Mouse (Mus musculus): Measurements from ENCODE around the gene Il10. TPM values are rescaled to one million over a fixed set of nuclear protein-coding genes. Genes with fewer than 3 reads are reported as not detected.

Il10 gene
- polyA plus RNA-seq, 1 experiment, result 0.09 TPM

DNA sequence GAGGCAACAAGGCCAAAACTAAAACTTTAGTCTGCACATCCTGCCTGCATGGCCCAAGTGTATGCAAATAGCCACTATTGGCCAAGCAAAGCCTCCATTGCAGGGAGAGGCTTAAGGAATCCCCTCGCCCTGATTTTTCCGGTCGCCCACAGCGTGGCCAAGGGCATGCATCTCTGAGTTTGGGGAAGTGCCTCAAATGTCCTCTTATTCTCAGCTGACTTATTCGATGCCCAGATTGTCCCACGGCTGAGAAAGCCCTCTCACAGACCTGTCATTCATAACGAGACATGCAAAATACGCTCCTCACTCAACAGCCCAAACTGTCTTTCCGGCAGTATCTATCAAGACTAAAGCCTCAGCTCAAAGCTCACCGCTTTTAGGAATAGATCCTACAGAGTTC, 27.0 kb downstream of the Il10 start:
- Histone ChIP-seq H3K4me1 (replicated peaks; ENCODE audit: control insufficient read depth, insufficient read depth, low read length) (peaks cover 3% of the 10 kb centered on the region; the same call in 1 of the 2 replicates), H3K27ac (ENCODE audit: control insufficient read depth, insufficient read depth, low read length) (no peak overlapping the region), H3K36me3 (ENCODE audit: control insufficient read depth, insufficient read depth, low read length) (no peaks in the 10 kb centered on the region), H3K27me3 (ENCODE audit: control insufficient read depth, insufficient read depth, low read length) (no peaks in the 10 kb centered on the region), H3K4me3 (ENCODE audit: control insufficient read depth, insufficient read depth, low read length) (no peak overlapping the region)
- TF ChIP-seq CTCF (IDR thresholded peaks at IDR 0.05; ENCODE audit: borderline replicate concordance, control insufficient read depth, extremely low read depth, insufficient read depth, low read length, poor library complexity) (no peak), POLR2A (IDR thresholded peaks at IDR 0.05; ENCODE audit: control insufficient read depth, extremely low read depth, insufficient read depth, low read length, poor library complexity) (no peak)
- DNase-seq, result no peak
- 83% methylated on average over 10 of the region's 10 CpGs for WGBS

DNA sequence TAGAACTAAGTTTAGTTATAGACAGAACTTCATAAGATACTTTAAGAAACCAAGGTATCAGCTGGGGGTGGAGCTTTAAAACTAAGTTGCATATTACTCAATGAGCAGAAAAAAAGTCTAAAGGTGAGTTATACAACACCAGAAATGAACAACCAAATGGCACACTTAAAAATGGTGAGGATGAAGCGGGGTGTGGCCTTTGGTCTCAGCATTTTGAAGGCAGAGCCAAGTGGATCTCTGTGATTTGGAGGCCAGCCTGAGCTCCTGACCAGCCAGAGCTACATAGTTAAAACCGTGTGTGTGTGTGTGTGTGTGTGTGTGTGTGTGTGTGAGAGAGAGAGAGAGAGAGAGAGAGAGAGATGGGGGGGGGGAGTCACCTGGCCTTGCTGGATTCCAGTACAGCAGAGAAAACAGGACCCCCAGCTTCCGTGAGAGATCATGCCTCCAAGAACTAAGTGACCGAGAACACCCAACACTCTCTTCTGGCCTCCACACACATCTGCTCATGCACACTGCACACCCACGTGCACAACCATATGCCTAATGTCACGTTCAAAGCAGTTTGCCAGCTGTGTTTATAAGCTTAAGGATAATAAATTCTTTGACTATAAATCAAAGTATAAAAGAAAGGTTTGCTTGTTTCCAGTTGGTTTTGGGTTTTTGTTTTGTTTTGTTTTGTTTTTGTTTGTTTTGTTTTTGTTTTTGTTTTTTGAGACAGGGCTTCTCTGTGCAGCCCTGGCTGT, 28.6 kb downstream of the Il10 start:
- no peaks in the 10 kb centered on the region for H3K36me3 ChIP-seq (ENCODE audit: control insufficient read depth, insufficient read depth, low read length)
- H3K27ac ChIP-seq (ENCODE audit: control insufficient read depth, insufficient read depth, low read length), result no peak overlapping the region
- WGBS, result 86% methylated on average over 6 of the region's 6 CpGs
- no peak overlapping the region for H3K4me3 ChIP-seq (ENCODE audit: control insufficient read depth, insufficient read depth, low read length)
- H3K27me3 ChIP-seq (ENCODE audit: control insufficient read depth, insufficient read depth, low read length), result no peaks in the 10 kb centered on the region
- TF ChIP-seq CTCF (IDR thresholded peaks at IDR 0.05; ENCODE audit: borderline replicate concordance, control insufficient read depth, extremely low read depth, insufficient read depth, low read length, poor library complexity), result no peak
- no peak for TF ChIP-seq POLR2A (IDR thresholded peaks at IDR 0.05; ENCODE audit: control insufficient read depth, extremely low read depth, insufficient read depth, low read length, poor library complexity)
- no peak for DNase-seq
- peaks cover 3% of the 10 kb centered on the region; the same call in 1 of the 2 replicates for H3K4me1 ChIP-seq (replicated peaks; ENCODE audit: control insufficient read depth, insufficient read depth, low read length)

DNA sequence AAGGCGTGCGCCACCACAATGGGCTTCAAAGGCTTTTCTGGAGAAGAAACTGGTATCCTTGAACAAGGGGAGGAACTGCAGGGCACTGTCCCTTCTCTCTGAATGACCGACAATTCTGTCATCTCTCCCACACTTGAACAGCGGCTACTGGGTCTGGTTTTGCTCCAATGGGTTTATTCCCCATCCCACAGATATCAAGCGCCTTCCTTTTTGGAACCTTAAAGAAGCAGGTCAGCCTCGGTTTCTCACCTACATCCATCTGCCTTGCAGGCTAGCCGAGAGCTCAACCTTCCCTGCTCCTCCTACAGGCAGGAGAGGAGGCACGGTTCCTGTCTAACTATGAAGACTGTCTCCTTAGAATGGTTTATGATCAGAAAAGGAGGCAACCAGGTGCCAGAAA, 29.3 kb downstream of the Il10 start:
- TF ChIP-seq CTCF (IDR thresholded peaks at IDR 0.05; ENCODE audit: borderline replicate concordance, control insufficient read depth, extremely low read depth, insufficient read depth, low read length, poor library complexity), result no peak
- TF ChIP-seq POLR2A (IDR thresholded peaks at IDR 0.05; ENCODE audit: control insufficient read depth, extremely low read depth, insufficient read depth, low read length, poor library complexity), result no peak
- no peak for DNase-seq
- WGBS, result 76% methylated on average over 8 of the region's 8 CpGs
- Histone ChIP-seq H3K36me3 (ENCODE audit: control insufficient read depth, insufficient read depth, low read length) (no peaks in the 10 kb centered on the region), H3K27me3 (ENCODE audit: control insufficient read depth, insufficient read depth, low read length) (no peaks in the 10 kb centered on the region), H3K27ac (ENCODE audit: control insufficient read depth, insufficient read depth, low read length) (no peak overlapping the region), H3K4me1 (replicated peaks; ENCODE audit: control insufficient read depth, insufficient read depth, low read length) (peaks cover 3% of the 10 kb centered on the region; the same call in 1 of the 2 replicates), H3K4me3 (ENCODE audit: control insufficient read depth, insufficient read depth, low read length) (no peak overlapping the region)

DNA sequence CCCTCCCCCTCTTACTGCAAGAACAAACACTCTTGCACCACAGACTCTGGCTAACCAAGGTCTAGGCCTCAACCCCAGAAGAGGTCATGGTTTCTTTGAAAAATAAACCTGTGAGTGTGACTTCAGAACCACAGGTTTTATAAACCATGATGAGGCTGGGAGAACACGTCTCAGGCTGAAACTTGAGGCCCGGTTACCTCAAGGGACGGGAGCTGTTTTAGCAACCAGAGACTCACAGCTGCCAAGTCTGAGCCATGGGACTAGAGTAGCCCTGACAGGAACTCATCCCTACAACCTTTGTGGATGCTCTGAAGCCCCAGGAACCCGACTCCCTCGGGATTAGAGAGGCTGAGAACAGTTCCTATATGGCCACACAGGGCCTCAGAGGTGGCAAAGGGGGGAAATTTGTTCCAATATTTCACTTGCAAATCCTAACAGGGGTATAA, 29.7 kb downstream of the Il10 start:
- WGBS, result 29% methylated on average over 5 of the region's 5 CpGs
- Histone ChIP-seq H3K4me3 (ENCODE audit: control insufficient read depth, insufficient read depth, low read length) (no peak overlapping the region), H3K27ac (ENCODE audit: control insufficient read depth, insufficient read depth, low read length) (no peak overlapping the region), H3K4me1 (replicated peaks; ENCODE audit: control insufficient read depth, insufficient read depth, low read length) (peaks cover 3% of the 10 kb centered on the region; the same call in 1 of the 2 replicates), H3K27me3 (ENCODE audit: control insufficient read depth, insufficient read depth, low read length) (no peaks in the 10 kb centered on the region), H3K36me3 (ENCODE audit: control insufficient read depth, insufficient read depth, low read length) (no peaks in the 10 kb centered on the region)
- no peak for DNase-seq
- TF ChIP-seq POLR2A (IDR thresholded peaks at IDR 0.05; ENCODE audit: control insufficient read depth, extremely low read depth, insufficient read depth, low read length, poor library complexity) (no peak), CTCF (IDR thresholded peaks at IDR 0.05; ENCODE audit: borderline replicate concordance, control insufficient read depth, extremely low read depth, insufficient read depth, low read length, poor library complexity) (no peak)

DNA sequence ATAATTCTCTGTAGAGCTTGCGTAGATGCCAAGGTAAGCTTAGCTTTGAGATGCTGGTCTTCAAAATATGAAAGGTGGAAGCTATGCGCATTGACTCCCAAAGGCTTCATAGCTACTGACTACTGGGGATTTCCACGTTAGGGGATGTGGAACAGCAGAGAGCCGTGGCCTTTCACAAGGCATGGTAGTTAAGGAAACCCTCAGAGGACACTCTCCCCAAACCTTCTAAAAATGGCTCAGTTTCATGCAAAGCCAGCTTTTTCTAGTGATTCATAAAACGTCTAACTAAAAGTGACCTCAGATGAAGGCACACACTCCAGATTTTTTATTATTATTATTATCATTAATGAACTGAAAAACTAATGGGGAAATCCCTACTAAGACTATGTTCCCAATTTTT, 30.4 kb downstream of the Il10 start:
- 92% methylated on average over 5 of the region's 5 CpGs for WGBS
- Histone ChIP-seq H3K4me3 (ENCODE audit: control insufficient read depth, insufficient read depth, low read length) (no peak overlapping the region), H3K27me3 (ENCODE audit: control insufficient read depth, insufficient read depth, low read length) (no peaks in the 10 kb centered on the region), H3K27ac (ENCODE audit: control insufficient read depth, insufficient read depth, low read length) (no peak overlapping the region), H3K36me3 (ENCODE audit: control insufficient read depth, insufficient read depth, low read length) (peaks cover 1% of the 10 kb centered on the region; the same call in 1 of the 2 replicates), H3K4me1 (replicated peaks; ENCODE audit: control insufficient read depth, insufficient read depth, low read length) (peaks cover 3% of the 10 kb centered on the region; the same call in 1 of the 2 replicates)
- no peak for TF ChIP-seq CTCF (IDR thresholded peaks at IDR 0.05; ENCODE audit: borderline replicate concordance, control insufficient read depth, extremely low read depth, insufficient read depth, low read length, poor library complexity)
- TF ChIP-seq POLR2A (IDR thresholded peaks at IDR 0.05; ENCODE audit: control insufficient read depth, extremely low read depth, insufficient read depth, low read length, poor library complexity), result no peak
- DNase-seq, result no peak

DNA sequence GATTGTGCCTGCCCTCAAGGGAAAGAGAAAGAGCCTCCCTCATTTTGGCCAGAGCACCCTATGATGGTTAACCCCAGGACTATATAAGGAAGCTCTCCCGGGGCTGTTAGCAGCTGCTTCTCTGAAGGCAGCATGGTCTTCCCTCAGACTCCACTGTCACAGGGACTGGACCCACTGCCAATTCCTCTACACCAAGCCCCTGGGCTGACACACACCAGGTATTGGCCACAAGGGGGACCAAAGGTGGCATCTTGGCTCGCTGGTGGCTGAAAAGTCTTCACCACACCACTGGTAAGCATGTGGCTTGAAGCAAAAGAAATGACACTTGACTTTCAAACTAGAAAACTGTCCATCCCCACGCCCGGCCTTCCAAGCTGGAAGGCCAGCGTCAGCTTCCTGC, 31.0 kb downstream of the Il10 start:
- DNase-seq, result no peak
- peaks cover 6% of the 10 kb centered on the region; the same call in 1 of the 2 replicates for H3K36me3 ChIP-seq (ENCODE audit: control insufficient read depth, insufficient read depth, low read length)
- H3K27me3 ChIP-seq (ENCODE audit: control insufficient read depth, insufficient read depth, low read length), result no peaks in the 10 kb centered on the region
- H3K4me1 ChIP-seq (replicated peaks; ENCODE audit: control insufficient read depth, insufficient read depth, low read length), result peaks cover 3% of the 10 kb centered on the region; the same call in 1 of the 2 replicates
- H3K4me3 ChIP-seq (ENCODE audit: control insufficient read depth, insufficient read depth, low read length), result no peak overlapping the region
- H3K27ac ChIP-seq (ENCODE audit: control insufficient read depth, insufficient read depth, low read length), result no peak overlapping the region
- 79% methylated on average over 5 of the region's 5 CpGs for WGBS
- TF ChIP-seq POLR2A (IDR thresholded peaks at IDR 0.05; ENCODE audit: control insufficient read depth, extremely low read depth, insufficient read depth, low read length, poor library complexity), result no peak
- no peak for TF ChIP-seq CTCF (IDR thresholded peaks at IDR 0.05; ENCODE audit: borderline replicate concordance, control insufficient read depth, extremely low read depth, insufficient read depth, low read length, poor library complexity)
